Mouse (Mus musculus) ES-Bruce4 (cell line): ENCODE measurements around the gene Ppt1. TPM values are rescaled to one million over a fixed set of nuclear protein-coding genes. Genes with fewer than 3 reads are reported as not detected.

Experiments used
- H3K27ac ChIP-seq: 2 replicates; pipeline ENCODE4 v1.5.1; 2012; ENCODE audit warnings: low read length, inconsistent platforms; ENCODE audit not compliant: insufficient read depth
- H3K27me3 ChIP-seq: 2 replicates; pipeline ENCODE4 v1.6.1; 2012; ENCODE audit warnings: mild to moderate bottlenecking, low read length, inconsistent platforms; ENCODE audit not compliant: control insufficient read depth, poor library complexity, insufficient read depth, severe bottlenecking
- H3K36me3 ChIP-seq: 2 replicates; pipeline ENCODE4 v1.6.1; 2012; ENCODE audit warnings: inconsistent platforms, mild to moderate bottlenecking, low read length, moderate library complexity; ENCODE audit not compliant: control insufficient read depth, poor library complexity, insufficient read depth, severe bottlenecking
- H3K4me1 ChIP-seq: one replicate; pipeline ENCODE4 v1.8.1; 2011; ENCODE audit warnings: low read length; ENCODE audit not compliant: control insufficient read depth, insufficient read depth
- H3K4me3 ChIP-seq: 2 replicates; pipeline ENCODE4 v1.5.1; 2011; ENCODE audit warnings: low read depth, mild to moderate bottlenecking, low read length
- H3K9ac ChIP-seq: 2 replicates; pipeline ENCODE4 v1.6.1; 2012; ENCODE audit warnings: low read depth, mild to moderate bottlenecking, inconsistent platforms; ENCODE audit not compliant: poor library complexity, severe bottlenecking
- H3K9me3 ChIP-seq: replicated peaks from 2 replicates; pipeline ENCODE4 v1.6.1; 2012; ENCODE audit warnings: mild to moderate bottlenecking, low read length, inconsistent platforms; ENCODE audit not compliant: control insufficient read depth, poor library complexity, insufficient read depth, severe bottlenecking
- CTCF ChIP-seq: IDR thresholded peaks from one replicate; pipeline ENCODE4 v1.8.1; 2011; ENCODE audit warnings: low read depth, low read length
- EP300 ChIP-seq: IDR thresholded peaks from 2 replicates; pipeline ENCODE4 v1.6.1; 2011; ENCODE audit warnings: low read depth, low read length; ENCODE audit not compliant: insufficient read depth
- POLR2A ChIP-seq: IDR thresholded peaks from one replicate; pipeline ENCODE4 v1.8.1; 2011; ENCODE audit warnings: low read length; ENCODE audit not compliant: insufficient read depth
- polyA plus RNA-seq: library from polyadenylated mRNA; stranded (reverse); fragments of >200 nt; gene quantifications from 2 replicates; pipeline ENCODE4 v1.2.4, GENCODE M21; 2011; ENCODE audit warnings: low read depth; ENCODE audit not compliant: missing spikeins, insufficient read depth, insufficient read length

Gene Ppt1
- polyA plus RNA-seq, 1 experiment: 19.9 TPM

- TF ChIP-seq CTCF: no peak
- no peak for TF ChIP-seq EP300
- no peak for TF ChIP-seq POLR2A
- Histone ChIP-seq H3K27ac (no peak overlapping the region), H3K9me3 (no peaks in the 10 kb centered on the region), H3K36me3 (peaks cover 37% of the 10 kb centered on the region), H3K27me3 (no peaks in the 10 kb centered on the region), H3K4me3 (no peak overlapping the region), H3K4me1 (no peaks in the 10 kb centered on the region), H3K9ac (no peak overlapping the region)
Measured at GRCm38 (mm10) chr4:122871989-122872388, 35.9 kb downstream of the Ppt1 start.

GRCm38 (mm10) chr4:122873003-122873402 is 37.0 kb downstream of the Ppt1 start:
- Histone ChIP-seq H3K4me1 (no peaks in the 10 kb centered on the region), H3K4me3 (no peak overlapping the region), H3K9me3 (no peaks in the 10 kb centered on the region), H3K27ac (no peak overlapping the region), H3K9ac (no peak overlapping the region), H3K27me3 (no peaks in the 10 kb centered on the region), H3K36me3 (peaks cover 30% of the 10 kb centered on the region)
- TF ChIP-seq POLR2A: no peak
- no peak for TF ChIP-seq EP300
- TF ChIP-seq CTCF: no peak

DNA sequence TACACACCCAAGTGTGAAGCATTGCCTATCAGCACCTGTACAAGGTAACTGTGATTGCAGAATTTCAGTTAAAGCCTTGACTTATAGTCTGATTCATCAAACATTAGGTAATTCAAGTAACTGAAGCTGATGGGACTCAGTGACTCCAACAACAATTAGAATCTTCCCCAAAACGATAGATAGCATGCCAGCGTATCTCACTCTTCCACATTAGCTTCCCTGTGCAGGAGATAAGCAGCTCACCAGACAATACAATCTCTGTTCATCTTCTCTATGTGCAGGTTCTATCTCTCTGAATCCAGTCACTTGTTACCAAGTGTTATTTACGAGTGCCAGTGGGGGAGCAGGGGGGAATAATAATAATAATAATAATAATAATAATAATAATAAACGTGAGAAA is 37.5 kb downstream of the Ppt1 start:
- Histone ChIP-seq H3K4me1 (no peaks in the 10 kb centered on the region), H3K36me3 (peaks cover 25% of the 10 kb centered on the region), H3K9ac (no peak overlapping the region), H3K27me3 (no peaks in the 10 kb centered on the region), H3K9me3 (no peaks in the 10 kb centered on the region), H3K27ac (no peak overlapping the region), H3K4me3 (no peak overlapping the region)
- no peak for TF ChIP-seq POLR2A
- TF ChIP-seq EP300: no peak
- TF ChIP-seq CTCF: no peak

DNA sequence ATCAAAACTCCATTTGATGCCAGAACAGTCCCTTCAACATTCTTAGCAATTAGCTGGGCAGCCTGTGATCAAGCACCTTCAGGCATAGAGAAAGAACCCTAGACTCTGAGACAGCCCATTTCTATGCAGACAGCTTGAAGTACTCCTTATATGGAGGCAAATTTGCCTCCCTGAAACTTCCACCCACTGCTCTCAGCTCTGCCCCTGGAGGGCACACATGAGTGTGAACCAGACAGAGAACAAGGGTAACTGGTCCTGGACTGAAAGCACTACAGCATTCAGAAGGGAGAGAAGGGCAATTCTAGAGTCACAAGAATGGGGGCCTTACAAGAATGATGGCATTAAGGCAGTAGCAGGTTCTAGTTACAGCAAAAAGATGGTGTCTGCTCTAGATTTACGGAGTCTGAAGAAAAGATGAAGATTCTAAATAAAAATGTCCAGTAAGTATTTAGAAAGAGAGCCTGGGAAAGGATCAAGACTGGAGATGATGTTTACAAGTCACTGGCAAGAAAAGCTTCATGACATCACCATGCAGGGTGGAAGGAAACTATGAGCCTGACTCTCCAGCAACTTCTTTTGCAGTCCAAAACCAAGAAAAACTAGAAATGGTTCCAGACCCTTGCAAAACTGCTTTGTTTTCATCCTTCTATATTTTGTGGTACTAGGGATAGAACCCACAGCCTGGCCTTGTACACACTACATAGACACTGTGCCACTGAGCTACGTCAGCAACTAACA is 42.5 kb downstream of the Ppt1 start:
- Histone ChIP-seq H3K9ac (no peak overlapping the region), H3K36me3 (no peaks in the 10 kb centered on the region; the same call in 1 of the 2 replicates), H3K27me3 (no peaks in the 10 kb centered on the region), H3K27ac (no peak overlapping the region), H3K4me1 (no peaks in the 10 kb centered on the region), H3K4me3 (no peak overlapping the region), H3K9me3 (no peaks in the 10 kb centered on the region)
- TF ChIP-seq EP300: no peak
- TF ChIP-seq CTCF: no peak

DNA sequence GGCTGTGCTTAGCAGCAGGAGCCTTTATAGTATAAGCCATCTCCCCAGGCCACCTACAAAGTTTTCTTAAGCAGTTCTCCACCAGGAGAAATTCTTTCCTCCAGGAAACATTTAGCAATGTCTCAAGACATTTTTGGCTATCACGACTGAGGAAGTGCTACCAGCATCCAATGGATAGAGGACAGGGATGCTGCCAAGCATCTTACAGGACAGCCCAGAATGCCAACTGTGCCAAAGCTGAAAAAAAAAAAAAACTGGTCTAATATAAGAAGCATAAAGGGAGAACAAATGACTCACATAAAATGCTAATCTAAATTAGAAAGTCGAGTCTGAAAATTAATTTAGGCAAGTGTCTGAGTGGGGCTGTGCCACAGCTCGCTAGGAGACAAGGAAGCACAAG is 46.5 kb downstream of the Ppt1 start:
- no peaks in the 10 kb centered on the region for H3K27me3 ChIP-seq
- no peak overlapping the region for H3K27ac ChIP-seq
- H3K9me3 ChIP-seq: no peaks in the 10 kb centered on the region
- H3K4me1 ChIP-seq: no peaks in the 10 kb centered on the region
- H3K9ac ChIP-seq: no peak overlapping the region
- TF ChIP-seq POLR2A: no peak
- TF ChIP-seq EP300: no peak
- no peak for TF ChIP-seq CTCF
- no peaks in the 10 kb centered on the region for H3K36me3 ChIP-seq
- no peak overlapping the region for H3K4me3 ChIP-seq

GRCm38 (mm10) chr4:122883294-122883693 is 47.3 kb downstream of the Ppt1 start:
- Histone ChIP-seq H3K4me3 (no peak overlapping the region), H3K27me3 (no peaks in the 10 kb centered on the region), H3K9me3 (no peaks in the 10 kb centered on the region), H3K9ac (no peak overlapping the region), H3K36me3 (no peaks in the 10 kb centered on the region), H3K27ac (no peak overlapping the region), H3K4me1 (no peaks in the 10 kb centered on the region)
- no peak for TF ChIP-seq CTCF
- TF ChIP-seq POLR2A: no peak
- TF ChIP-seq EP300: no peak
